Mouse (Mus musculus) midbrain, postnatal 0 days (tissue): ENCODE results near the gene Fkbp5. TPM values are rescaled to one million over a fixed set of nuclear protein-coding genes. Genes with fewer than 3 reads are reported as not detected.

ENCODE experiments used
- ATAC-seq: fragments of 200-750 bp; cut with Nextera tagmentation; 2 replicates; pipeline ENCODE4 v1.8.0; 2017; ENCODE audit warnings: moderate number of reproducible peaks, mild to moderate bottlenecking, moderate TSS enrichment, moderate library complexity; ENCODE audit not compliant: low FRiP score
- DNase-seq: peaks from one replicate; pipeline ENCODE4 v3.0.0-alpha.2; 2015; ENCODE audit warnings: low spot score
- H3K27ac ChIP-seq: fragments of 300-500 bp; sonication (generic); 2 replicates; pipeline ENCODE4 v1.5.1; 2014; ENCODE audit warnings: low read depth, mild to moderate bottlenecking, low read length, mixed read lengths
- H3K27me3 ChIP-seq: fragments of 300-500 bp; sonication (generic); 2 replicates; pipeline ENCODE4 v1.6.1; 2014; ENCODE audit warnings: low read length, control low read depth, mixed read lengths; ENCODE audit not compliant: insufficient read depth
- H3K36me3 ChIP-seq: fragments of 300-500 bp; sonication (generic); 2 replicates; pipeline ENCODE4 v1.6.1; 2014; ENCODE audit warnings: low read length, control low read depth, mixed read lengths; ENCODE audit not compliant: insufficient read depth
- H3K4me1 ChIP-seq: fragments of 300-500 bp; sonication (generic); 2 replicates; pipeline ENCODE4 v1.6.1; 2014; ENCODE audit warnings: mild to moderate bottlenecking, control low read depth, antibody characterized with exemption, low read length, mixed read lengths; ENCODE audit not compliant: insufficient read depth
- H3K4me2 ChIP-seq: fragments of 300-500 bp; sonication (generic); 2 replicates; pipeline ENCODE4 v1.6.1; 2014; ENCODE audit warnings: low read depth, mild to moderate bottlenecking, low read length, mixed read lengths; ENCODE audit not compliant: poor library complexity, severe bottlenecking
- H3K4me3 ChIP-seq: fragments of 300-500 bp; sonication (generic); 2 replicates; pipeline ENCODE4 v1.5.1; 2014; ENCODE audit warnings: low read depth, mild to moderate bottlenecking, low read length, moderate library complexity
- H3K9ac ChIP-seq: fragments of 300-500 bp; sonication (generic); replicated peaks from 2 replicates; pipeline ENCODE4 v1.6.1; 2014; ENCODE audit warnings: mild to moderate bottlenecking, low read length, moderate library complexity, mixed read lengths; ENCODE audit not compliant: poor library complexity, severe bottlenecking
- H3K9me3 ChIP-seq: fragments of 300-500 bp; sonication (generic); 2 replicates; pipeline ENCODE4 v1.6.1; 2016; ENCODE audit warnings: low read length, control low read depth
- CTCF ChIP-seq: IDR thresholded peaks from 2 replicates; pipeline ENCODE4 v1.5.1; 2016; ENCODE audit warnings: antibody characterized with exemption, mild to moderate bottlenecking
- WGBS: fragments of 180-500 bp; shearing (Covaris S2); extraction: QIAGEN DNeasy Blood & Tissue Kit; methylation state at CpG from one replicate; pipeline ENCODE4 v1.1.7; 2014; 5-methylcytosine and 5-hydroxymethylcytosine counted together
- polyA plus RNA-seq: library from polyadenylated mRNA; unstranded; fragments of >200 nt; fragmentation: Nextera tagmentation; extraction: Ambion mirVana; gene quantifications from 2 replicates; pipeline ENCODE4 v1.2.1, GENCODE M21; 2015
- total RNA-seq: library from RNA; depleted of rRNA; stranded (reverse); fragments of >200 nt; gene quantifications from 2 replicates; pipeline ENCODE4 v1.2.3, GENCODE M21; 2014

Fkbp5 gene
- total and polyA plus RNA-seq, 2 experiments from 2014 or later, result 22.5 to 29.9 TPM

GRCm38 (mm10) chr17:28484704-28485445 is 32.5 kb downstream of the Fkbp5 start:
- peak overlapping the region; percentile 91 for H3K4me3 ChIP-seq
- ATAC-seq (no peak), DNase-seq (peak; percentile 55)
- peak overlapping the region; percentile 80 for H3K9ac ChIP-seq
- no peaks in the 10 kb centered on the region for H3K36me3 ChIP-seq
- TF ChIP-seq CTCF, result no peak
- H3K27me3 ChIP-seq, result no peaks in the 10 kb centered on the region
- peak overlapping the region; percentile 73 for H3K4me2 ChIP-seq
- no peaks in the 10 kb centered on the region for H3K9me3 ChIP-seq
- WGBS, result 2% methylated on average over 30 of the region's 30 CpGs
- H3K27ac ChIP-seq, result peak overlapping the region; percentile 87; the same call in 1 of the 2 replicates
- H3K4me1 ChIP-seq, result no peaks in the 10 kb centered on the region

- no peaks in the 10 kb centered on the region for H3K27me3 ChIP-seq
- no peaks in the 10 kb centered on the region for H3K9me3 ChIP-seq
- no peaks in the 10 kb centered on the region for H3K36me3 ChIP-seq
- no peak for TF ChIP-seq CTCF
- no peak overlapping the region for H3K27ac ChIP-seq
- no peak overlapping the region for H3K4me2 ChIP-seq
- H3K9ac ChIP-seq, result no peak overlapping the region
- WGBS, result 86% methylated on average over 8 of the region's 8 CpGs
- DNase-seq, result no peak
- H3K4me1 ChIP-seq, result no peaks in the 10 kb centered on the region
- no peak for ATAC-seq
- H3K4me3 ChIP-seq, result no peak overlapping the region
These were observed 39.9 kb downstream of the Fkbp5 start for GRCm38 (mm10) chr17:28477421-28477820.

- ATAC-seq (no peak), DNase-seq (no peak)
- no peaks in the 10 kb centered on the region for H3K9me3 ChIP-seq
- no peaks in the 10 kb centered on the region for H3K36me3 ChIP-seq
- no peaks in the 10 kb centered on the region for H3K27me3 ChIP-seq
- no peaks in the 10 kb centered on the region for H3K4me1 ChIP-seq
- no peak overlapping the region for H3K27ac ChIP-seq
- H3K4me2 ChIP-seq, result no peak overlapping the region
- no peak overlapping the region for H3K4me3 ChIP-seq
- no peak for TF ChIP-seq CTCF
- no peak overlapping the region for H3K9ac ChIP-seq
These were observed 40.9 kb downstream of the Fkbp5 start for GRCm38 (mm10) chr17:28476441-28476840.

- H3K9me3 ChIP-seq, result no peaks in the 10 kb centered on the region
- no peak overlapping the region for H3K4me3 ChIP-seq
- no peaks in the 10 kb centered on the region for H3K36me3 ChIP-seq
- no peak overlapping the region for H3K9ac ChIP-seq
- no peak overlapping the region for H3K27ac ChIP-seq
- TF ChIP-seq CTCF, result peak; percentile 45
- no peaks in the 10 kb centered on the region for H3K27me3 ChIP-seq
- H3K4me2 ChIP-seq, result no peak overlapping the region
- 94% methylated on average over 3 of the region's 3 CpGs for WGBS
- DNase-seq (no peak), ATAC-seq (no peak)
- H3K4me1 ChIP-seq, result no peaks in the 10 kb centered on the region
These were observed 41.6 kb downstream of the Fkbp5 start for GRCm38 (mm10) chr17:28475593-28476325.

GRCm38 (mm10) chr17:28472696-28473095 is 44.6 kb downstream of the Fkbp5 start:
- H3K9me3 ChIP-seq, result no peaks in the 10 kb centered on the region
- no peaks in the 10 kb centered on the region for H3K27me3 ChIP-seq
- ATAC-seq (no peak), DNase-seq (no peak)
- no peak overlapping the region for H3K27ac ChIP-seq
- no peak overlapping the region for H3K9ac ChIP-seq
- H3K36me3 ChIP-seq, result no peaks in the 10 kb centered on the region
- WGBS, result 58% methylated on average over 5 of the region's 5 CpGs
- no peak overlapping the region for H3K4me3 ChIP-seq
- no peak overlapping the region for H3K4me2 ChIP-seq
- TF ChIP-seq CTCF, result no peak
- H3K4me1 ChIP-seq, result no peaks in the 10 kb centered on the region

- DNase-seq, result no peak
- WGBS, result 74% methylated on average over 6 of the region's 6 CpGs
- TF ChIP-seq CTCF, result no peak
These were observed 46.5 kb downstream of the Fkbp5 start for GRCm38 (mm10) chr17:28470876-28471275.

More at GRCm38 (mm10) chr17:28470876-28471275, 46.5 kb downstream of the Fkbp5 start:
- no peaks in the 10 kb centered on the region for H3K4me1 ChIP-seq
- no peak overlapping the region for H3K9ac ChIP-seq
- H3K36me3 ChIP-seq, result no peaks in the 10 kb centered on the region
- H3K27ac ChIP-seq, result no peak overlapping the region
- no peaks in the 10 kb centered on the region for H3K9me3 ChIP-seq
- H3K4me3 ChIP-seq, result no peak overlapping the region
- no peak for ATAC-seq
- no peak overlapping the region for H3K4me2 ChIP-seq
- H3K27me3 ChIP-seq, result no peaks in the 10 kb centered on the region
